Mouse (Mus musculus) cerebellum, postnatal 4 days (tissue): ENCODE data around the gene Arid3a.
"Not testable (repeated sequence)": the region's sequence is repeated elsewhere in the genome, so short reads cannot be mapped to it uniquely, and the experiment has no call there.

ENCODE experiments used
- DNase-seq, 2 experiments: peaks; one replicate each; pipeline ENCODE4 v3.0.0; 2022; ENCODE audit warnings: low spot score in 2 of 2, mixed read lengths in 1 of 2

Gene Arid3a

DNA sequence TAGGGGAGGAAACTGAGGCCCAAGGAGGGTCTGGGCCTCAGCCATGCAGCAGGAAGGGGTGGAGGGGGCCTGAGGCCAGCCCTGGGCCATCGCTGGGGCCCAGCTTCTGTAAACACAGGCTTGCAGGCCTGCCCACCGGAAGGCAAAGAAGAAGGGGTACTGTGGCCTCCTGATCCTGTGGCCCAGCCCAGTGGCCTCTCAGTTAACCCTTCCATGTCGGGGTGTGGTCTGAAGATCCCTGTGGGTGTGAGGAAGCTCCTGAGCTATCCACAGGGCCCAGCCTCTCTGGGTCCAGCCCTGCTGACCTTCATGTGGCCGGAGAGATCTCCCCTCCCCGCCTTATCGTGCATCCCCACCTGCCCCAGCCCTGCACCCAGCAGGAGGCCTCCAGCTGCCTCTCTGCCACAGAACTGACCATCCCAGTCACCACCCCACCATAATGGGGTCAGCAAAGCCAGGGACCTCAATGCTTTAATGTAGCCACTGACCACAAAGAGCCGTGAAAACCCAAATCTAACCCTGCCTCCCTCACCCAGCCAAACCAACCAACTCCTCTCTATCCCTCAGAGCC lies 20.0 kb downstream of the Arid3a start:
- DNase-seq = no peak

DNA sequence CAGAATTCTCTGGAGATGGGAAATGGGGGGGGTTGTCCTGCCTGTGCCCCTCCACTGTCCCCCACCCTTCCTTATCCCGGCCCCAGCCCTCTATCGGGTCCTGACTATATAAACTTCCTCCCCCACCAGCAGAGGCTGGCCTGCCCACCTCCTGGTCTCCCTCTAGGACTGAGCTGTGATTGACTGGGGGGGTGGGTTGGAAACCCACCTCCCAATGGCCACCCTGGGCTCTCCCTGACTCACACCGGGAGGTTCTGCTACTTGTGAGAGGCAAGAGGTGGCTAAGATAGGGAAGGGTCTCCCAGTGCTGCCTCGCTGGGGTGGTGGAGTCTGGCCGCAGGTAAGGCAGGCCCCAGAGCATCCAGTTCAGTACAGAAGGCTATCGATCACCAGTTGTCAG lies 20.7 kb downstream of the Arid3a start:
- no peak for DNase-seq

DNA sequence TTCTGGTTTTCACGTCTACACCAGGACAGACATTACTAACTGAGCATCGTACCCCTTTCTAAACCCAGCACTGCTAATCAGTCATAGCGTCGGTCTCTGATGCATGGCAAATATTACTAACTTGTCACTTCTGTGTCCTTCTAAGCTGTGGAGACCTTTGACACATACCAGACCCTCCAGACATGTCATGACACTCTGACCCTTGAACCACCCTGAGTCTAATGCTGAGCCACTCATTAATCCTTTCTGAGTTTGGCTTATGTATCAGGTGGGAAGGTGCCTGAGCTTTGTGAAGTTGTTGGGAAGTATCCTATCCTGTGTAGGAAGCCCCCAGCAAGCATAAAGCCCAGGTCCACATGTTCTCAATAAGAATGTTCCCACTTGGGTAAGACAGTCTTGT lies 23.0 kb downstream of the Arid3a start:
- no peak for DNase-seq

DNA sequence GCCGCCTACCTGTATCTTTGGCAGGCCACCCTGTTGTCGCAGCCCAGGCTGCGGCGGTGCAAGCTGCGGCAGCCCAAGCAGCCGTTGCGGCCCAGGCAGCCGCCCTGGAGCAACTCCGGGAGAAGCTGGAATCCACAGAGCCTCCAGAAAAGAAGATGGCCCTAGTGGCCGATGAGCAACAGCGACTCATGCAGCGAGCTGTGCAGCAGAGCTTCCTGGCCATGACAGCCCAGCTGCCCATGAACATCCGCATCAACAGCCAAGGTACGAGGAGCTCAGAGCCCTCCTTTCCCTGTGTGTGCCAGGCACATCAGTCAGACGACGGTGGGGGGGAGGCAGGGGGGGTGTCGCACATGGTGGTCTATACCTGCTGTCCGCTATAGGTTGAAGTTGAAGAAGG lies 23.8 kb downstream of the Arid3a start:
- DNase-seq = no peak

DNA sequence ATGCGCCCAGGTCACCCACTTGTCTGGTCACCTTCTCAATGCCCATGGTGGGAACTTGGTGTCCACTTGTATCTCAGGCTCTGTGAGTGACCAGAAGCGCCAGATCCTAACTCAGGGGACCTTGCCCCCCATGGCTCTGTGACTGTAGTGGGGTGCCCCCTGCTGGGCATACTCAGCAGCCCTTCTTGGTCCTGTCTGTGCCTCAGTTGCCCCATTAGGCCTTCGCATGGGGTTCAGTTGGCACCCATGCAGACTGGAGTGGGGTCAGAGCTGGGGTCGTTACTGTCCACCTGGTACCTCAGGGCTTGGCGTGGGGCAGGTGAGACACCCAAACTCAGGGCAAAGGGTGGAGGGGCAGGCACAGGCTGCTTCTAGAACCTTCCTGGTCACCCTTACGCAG lies 27.1 kb downstream of the Arid3a start:
- no peak for DNase-seq

DNA sequence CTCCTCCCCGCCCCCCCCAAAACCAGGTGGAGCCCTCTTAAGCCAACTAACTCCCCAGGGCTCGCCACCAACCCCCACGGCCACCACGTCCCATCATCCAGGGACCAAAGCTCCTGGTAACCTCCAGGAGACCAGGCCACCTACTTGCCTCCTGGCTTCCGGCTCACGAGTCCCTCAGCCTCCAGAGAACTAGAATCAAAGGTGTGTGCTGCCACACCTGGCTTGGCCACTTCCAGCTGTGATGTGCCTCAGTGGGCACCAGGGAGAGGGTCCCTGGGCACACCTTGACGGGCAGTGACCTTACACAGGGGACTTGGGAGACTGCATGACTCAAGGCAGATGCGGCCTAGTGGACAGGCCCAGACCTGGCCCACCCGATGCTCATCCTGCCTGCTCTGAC lies 28.8 kb downstream of the Arid3a start:
- no peak for DNase-seq

DNA sequence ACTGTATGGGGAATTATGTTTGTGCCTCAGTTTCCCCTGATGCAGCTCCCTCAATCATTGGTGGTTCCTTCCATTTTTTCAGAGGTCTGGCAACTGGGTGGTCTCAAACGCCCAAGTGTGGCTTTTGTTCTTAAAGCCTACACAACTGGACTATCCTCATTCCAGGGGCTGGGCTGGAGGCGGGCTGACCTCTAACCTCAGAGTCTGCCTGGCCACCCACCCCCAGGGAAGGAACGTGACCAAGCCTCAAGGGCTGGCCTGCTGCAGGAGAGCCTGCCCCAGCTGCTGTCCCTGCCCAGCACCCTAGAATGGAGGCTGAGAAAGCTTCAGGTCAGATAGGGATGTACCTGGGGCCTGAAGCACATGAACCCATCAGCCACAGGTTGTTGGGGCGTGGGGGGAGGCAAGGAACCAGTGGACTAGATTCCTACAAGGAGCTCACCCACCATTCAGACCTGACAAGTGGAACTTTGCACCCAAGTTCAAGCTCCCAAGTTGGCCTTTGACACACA lies 29.9 kb downstream of the Arid3a start:
- DNase-seq = no peak

DNA sequence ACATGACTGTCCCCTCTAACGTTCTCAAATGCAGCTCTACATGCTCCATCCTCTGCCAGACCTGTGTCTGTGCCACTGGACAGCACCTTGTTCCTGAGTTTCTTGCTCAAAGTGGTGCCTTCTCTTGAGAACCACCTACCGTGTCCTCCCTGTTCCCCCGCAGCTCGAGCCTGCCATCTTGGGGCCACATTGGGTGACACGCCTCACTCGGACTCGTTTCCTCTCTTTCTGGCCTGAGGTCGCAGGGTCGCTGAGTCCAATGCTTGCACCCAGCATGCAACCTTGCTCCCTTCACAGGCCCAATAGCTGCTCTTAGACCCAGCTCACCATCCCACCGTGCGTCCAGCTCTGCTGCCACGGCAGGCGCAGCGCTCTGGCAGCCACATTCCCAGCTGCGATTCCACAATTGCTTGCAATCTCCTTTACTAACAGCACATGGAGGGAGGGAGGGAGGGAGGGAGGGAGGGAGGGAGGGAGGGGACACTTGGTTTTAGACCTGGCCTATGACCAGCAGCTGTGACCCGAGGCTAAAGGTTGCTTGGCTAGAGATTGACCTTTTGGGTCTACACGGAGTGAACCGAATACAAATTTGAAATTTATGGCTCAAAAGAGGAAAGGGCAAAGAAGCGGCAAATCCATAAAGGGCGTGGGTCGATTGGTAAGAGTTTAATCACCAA lies 31.4 kb downstream of the Arid3a start:
- DNase-seq = peak; percentile 70 to 81

DNA sequence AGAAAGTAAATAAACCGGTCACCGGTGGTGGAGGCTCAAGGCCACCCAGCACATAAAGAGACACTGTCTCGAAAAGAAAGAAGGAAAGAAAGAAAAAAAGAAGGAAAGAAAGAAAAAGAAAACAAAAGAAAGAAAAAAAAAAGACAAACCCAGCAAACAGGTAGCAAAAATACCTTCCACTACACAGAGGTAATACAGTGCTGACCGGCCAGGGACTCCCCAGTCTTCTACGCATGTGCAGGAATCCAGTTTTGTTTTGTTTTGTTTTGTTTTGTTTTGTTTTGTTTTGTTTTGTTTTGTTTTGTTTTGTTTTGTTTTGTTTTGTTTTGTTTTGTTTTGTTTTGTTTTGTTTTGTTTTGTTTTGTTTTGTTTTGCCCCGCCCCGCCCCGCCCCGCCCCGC lies 32.6 kb downstream of the Arid3a start:
- DNase-seq = not testable (repeated sequence)

DNA sequence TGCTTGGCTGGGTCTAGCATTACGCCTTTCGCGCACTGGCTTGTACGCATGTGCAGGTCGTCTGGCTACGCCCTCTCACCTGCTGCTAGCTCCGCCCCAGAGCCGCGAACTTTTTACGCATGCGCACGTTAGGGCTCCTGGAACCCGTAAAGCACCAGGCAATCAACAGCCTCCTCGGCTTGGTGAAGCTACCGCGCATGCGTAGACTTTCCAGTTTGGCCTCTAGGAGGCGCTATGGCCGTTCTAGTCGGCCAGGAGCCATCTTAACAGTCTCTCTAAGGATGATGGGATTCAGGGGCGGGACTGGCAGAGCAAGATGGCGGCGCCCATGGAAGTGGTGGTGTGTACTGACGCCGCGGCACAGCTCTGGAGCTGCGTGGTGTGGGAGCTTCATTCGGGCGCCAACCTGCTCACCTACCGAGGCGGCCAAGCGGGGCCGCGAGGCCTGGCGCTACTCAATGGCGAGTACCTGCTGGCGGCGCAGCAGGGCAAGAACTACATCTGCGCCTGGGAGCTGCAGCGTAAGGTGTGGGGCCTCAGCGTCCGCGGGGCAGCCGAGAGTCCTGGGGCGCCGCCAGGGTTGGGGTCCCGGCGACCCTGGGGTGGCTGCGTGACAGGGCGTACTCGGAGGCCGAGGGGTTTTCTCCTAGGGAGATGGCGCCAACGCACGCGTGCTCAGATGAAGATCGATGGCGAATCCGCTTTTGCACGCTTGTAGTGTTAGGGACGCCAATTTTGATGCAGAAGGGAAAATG lies 33.2 kb downstream of the Arid3a start, which contains the start of gene Wdr18:
Gene Wdr18, plus strand, starts transcription at position 306 of the 755 bp plus-strand sequence.
- DNase-seq = peak; percentile 98 to 99

DNA sequence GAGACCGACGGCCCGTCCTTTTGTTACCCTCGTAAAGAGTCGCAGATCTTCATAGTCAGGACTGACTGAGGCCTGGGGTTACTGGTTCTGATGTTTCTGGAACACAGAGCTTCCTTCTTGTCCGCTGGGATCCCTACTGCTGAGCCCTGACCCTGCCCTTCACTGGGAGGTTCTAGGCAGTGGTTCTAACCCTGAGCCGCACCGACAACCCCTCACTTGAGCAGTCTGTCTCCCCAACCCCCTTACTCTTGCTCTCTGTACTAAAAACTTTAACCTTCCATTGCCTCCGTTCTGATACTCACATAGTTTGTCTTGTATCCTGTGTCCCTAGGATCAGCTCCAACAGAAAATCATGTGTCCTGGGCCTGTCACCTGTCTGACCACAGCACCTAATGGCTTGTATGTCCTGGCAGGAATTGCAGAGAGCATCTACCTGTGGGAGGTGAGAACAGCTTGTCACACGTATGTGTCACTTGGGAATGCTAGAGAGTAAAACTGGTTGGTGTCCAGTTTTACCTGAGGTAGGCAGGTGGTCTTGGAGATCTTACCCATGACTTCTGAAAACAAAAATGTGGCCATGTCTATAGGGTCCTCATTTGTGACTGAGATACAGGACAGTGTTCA lies 33.9 kb downstream of the Arid3a start:
- no peak for DNase-seq

DNA sequence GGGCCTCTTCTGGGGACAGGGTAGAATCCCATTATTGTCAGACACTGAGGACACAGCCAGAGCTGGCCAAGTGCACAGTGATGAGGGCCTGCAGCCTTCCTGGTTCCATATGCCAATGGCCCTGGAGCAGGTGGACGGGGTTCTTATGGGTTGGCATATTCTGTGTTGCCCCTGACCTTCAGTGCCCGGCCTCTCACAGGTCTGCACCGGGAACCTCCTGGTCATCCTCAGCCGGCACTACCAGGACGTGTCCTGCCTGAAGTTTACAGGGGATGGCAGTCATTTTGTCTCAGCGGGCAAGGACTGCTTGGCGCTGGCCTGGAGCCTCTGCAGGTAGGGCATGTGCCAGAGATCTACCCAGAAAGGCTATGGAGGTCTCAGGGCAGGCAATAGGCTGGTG lies 37.9 kb downstream of the Arid3a start:
- DNase-seq = no peak

DNA sequence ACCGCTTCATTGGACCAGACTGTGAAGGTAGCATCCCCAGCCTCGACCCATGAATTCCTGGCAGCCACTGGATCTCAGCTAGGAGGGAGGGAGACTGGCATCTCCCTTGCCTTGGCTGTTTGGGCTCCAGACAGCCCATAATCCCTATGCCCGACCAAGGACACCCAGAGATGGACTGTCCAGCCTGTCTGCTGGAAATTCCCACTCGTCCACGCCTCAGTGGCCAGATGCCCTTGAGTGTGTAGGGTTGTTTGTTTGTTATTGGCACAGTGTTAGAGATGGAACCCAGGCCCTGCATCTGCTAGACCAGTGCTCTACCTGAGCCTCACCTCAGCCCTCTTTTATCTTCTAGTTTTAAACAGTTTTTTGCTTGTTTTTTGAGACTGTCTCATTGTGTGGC lies 38.5 kb downstream of the Arid3a start:
- no peak for DNase-seq

DNA sequence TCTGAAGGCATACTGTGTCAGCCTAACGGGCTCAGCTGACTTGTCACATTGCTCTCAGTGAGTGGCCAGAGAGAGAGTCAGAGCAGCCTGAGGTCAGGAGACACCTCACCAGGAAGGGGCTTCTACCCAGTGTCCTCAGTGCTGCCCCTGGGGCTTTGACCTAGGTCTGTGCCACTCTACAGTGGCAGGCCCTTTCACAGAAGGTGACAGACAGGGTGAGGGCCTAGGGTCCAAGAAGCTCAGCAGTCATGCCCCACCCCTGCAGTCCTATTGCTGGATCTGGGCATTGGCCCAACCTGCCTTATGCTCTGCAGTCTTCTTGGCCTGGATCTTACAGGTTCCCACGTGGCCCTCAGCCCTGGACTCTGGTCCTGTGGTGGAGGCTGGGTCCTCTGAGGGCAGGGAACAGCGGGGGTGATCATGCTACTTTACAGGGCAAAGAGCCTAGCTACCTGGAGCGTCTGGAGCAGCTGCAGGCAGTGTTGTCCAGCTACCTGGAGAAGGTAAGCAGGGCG lies 40.1 kb downstream of the Arid3a start:
- DNase-seq = no peak

DNA sequence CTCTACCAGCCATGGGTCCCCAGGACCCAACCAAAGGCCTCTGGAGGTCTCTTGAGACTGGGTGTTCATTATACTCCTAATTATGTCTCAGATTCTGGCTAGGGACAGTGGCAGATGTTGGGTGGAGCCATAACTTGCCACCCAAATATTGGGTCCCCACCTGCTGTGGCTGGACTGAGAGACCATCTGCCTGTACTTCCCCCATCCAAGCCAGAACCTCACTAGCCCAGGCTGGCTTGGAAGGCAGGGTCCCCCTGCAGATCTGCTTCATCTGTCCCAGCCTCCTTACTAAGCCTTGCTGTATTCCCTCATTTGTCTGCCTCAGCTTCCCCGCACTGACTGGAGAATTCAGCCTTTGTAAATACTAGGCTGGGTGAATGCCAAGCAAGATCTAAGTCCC lies 41.3 kb downstream of the Arid3a start:
- DNase-seq = no peak

DNA sequence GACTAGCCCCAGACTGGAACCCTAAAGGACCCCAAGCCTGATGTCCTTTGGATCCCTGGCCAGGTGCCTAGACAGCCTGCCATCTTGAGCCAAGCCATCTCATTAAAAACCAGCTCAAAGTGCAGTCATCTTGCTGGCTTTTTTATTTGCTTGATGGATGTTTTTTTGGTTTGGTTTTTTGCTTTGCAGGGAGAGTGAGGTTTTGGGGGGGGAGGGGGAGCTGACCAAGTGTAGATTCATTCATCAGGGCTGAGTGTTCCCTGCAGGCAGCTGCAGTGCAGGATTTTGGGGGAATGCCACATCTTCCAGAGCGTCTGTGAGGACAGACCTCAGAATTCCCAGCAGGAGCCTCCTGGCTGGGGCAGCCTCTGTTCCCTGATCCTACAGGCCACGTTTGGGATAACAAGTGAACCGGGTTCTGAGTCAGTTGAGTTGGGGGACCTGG lies 42.3 kb downstream of the Arid3a start:
- no peak for DNase-seq

DNA sequence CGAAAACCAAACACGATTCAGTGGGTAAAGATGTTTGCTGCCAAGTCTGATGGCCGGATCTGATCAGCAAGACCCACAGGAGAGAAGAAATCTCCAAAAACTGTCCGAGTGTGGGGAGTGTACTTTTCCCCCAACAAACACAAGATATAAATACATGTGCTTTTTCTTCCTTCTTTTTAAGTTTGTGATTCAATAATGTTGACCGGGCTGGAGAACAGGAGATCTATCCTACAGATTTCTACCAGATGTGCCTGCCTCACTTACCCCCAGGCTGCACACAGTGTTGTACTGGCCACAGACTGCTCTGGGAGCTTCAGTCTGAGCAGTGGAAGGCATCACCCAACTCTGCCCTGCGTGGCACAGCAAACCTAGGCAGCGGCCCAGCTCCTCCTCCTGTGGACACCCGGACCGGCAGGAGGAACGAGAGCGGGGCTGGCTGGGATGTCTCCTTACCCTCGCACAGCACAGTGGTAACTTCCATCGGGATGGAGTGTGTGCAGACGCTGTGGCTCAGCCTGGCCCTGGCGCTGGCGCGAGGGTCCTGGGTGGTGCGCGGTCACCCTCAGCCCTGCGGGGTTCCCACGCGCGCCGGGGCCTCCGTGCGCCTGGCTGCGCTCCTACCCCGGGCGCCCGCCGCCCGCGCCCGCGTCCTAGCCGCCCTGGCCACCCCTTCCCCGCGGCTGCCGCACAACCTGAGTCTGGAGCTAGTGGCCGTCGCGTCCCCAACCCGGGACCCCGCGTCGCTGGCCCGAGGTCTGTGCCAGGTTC lies 43.8 kb downstream of the Arid3a start, which contains the start of gene Grin3b:
Gene Grin3b, plus strand, starts transcription at position 301 of the 768 bp plus-strand sequence.
- no peak for DNase-seq

DNA sequence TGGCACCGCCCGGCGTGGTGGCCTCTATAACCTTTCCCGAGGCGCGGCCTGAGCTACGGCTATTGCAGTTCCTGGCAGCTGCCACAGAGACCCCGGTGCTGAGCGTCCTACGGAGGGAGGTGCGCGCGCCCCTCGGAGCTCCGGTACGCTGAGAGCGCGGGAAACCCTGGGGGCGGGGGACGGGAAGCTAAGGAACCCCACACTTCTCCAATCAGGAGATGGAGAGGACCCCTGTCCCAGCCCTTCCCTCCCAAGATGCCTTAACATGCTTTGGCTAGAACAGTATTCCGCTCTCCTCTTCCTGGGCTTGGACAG lies 44.3 kb downstream of the Arid3a start:
- DNase-seq = no peak

DNA sequence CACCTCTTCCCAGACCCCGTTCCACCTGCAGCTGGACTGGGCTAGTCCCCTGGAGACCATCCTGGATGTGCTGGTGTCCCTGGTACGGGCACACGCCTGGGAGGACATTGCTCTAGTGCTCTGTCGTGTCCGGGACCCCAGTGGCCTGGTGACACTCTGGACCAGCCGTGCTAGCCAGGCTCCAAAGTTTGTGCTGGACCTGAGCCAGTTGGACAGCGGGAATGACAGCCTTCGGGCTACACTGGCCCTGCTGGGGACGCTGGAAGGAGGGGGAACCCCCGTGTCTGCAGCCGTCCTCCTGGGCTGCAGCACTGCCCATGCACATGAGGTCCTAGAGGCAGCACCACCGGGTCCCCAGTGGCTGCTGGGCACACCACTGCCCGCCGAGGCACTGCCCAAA lies 46.0 kb downstream of the Arid3a start:
- DNase-seq = no peak

DNA sequence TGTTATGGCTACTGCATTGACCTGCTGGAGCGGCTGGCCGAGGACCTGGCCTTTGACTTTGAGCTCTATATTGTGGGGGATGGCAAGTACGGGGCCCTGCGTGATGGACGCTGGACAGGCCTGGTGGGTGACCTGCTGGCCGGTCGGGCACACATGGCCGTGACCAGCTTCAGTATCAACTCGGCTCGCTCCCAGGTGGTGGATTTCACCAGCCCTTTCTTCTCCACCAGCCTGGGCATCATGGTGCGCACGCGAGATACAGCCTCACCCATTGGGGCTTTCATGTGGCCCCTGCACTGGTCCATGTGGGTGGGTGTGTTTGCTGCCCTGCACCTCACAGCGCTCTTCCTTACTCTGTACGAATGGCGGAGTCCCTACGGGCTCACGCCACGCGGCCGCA lies 47.2 kb downstream of the Arid3a start:
- no peak for DNase-seq

DNA sequence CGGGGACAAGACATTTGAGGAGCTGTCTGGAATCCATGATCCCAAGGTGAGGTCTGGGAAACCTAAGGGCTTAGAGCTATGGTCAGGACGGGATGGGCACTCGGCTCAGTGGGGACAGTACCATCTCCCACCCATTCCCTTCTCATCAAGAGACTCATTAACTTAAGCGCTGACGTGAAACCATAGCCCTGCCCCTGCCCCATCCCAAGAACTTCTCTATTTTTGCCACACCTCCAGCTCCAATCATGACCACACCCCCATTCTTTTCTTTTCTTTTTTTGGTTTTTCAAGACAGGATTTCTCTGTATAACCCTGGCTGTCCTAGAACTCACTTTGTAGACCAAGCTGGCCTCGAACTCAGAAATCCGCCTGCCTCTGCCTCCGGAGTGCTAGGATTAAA lies 47.8 kb downstream of the Arid3a start:
- no peak for DNase-seq
